13 mouse cellular contexts compared by ENCODE assay signal in genomic region chr2:151530378-151531230, GRCm38 (mm10). TPM values are rescaled to one million over a fixed set of nuclear protein-coding genes. Genes with fewer than 3 reads are reported as not detected.
A peak's percentile ranks its signal among the peaks of the same experiment; 100 is the strongest.
DNase-seq lines count a peak whose midpoint lies in the region; ATAC-seq and TF ChIP-seq lines count a peak whose summit lies in the region.
"Had no signal": no experiment of that assay in that cellular context is flagged by ENCODE, and none has a peak within 500 bp of the region (broad histone marks: within the 10 kb centered on the region; RNA-seq: fewer than 3 reads in every experiment).

No protein-coding gene starts in this region.

- H3K27ac ChIP-seq in hindbrain, postnatal 0 days, result no peak overlapping the region
- H3K27ac ChIP-seq in hindbrain, embryonic 10.5 days, result no peak overlapping the region
- H3K27ac ChIP-seq in lung, embryonic 14.5 days (ENCODE audit: low read depth), result peak overlapping the region; percentile 38; the same call in 1 of the 2 replicates
- H3K27ac ChIP-seq: embryonic facial prominence, embryonic 10.5 days; gastrocnemius, adult 2 months; left cerebral cortex, adult 2 months had no signal

- no peaks in the 10 kb centered on the region for H3K27me3 ChIP-seq in hindbrain, postnatal 0 days (ENCODE audit: insufficient read depth, low read length)
- no peaks in the 10 kb centered on the region for H3K27me3 ChIP-seq in hindbrain, embryonic 10.5 days (ENCODE audit: insufficient read depth, poor library complexity, severe bottlenecking)
- H3K27me3 ChIP-seq in lung, embryonic 14.5 days (ENCODE audit: insufficient read depth, low read length), result no peaks in the 10 kb centered on the region

- no peaks in the 10 kb centered on the region for H3K36me3 ChIP-seq in hindbrain, postnatal 0 days (ENCODE audit: insufficient read depth, low read length)
- H3K36me3 ChIP-seq in hindbrain, embryonic 10.5 days, result no peaks in the 10 kb centered on the region
- no peaks in the 10 kb centered on the region for H3K36me3 ChIP-seq in lung, embryonic 14.5 days (ENCODE audit: insufficient read depth)
- H3K36me3 ChIP-seq: embryonic facial prominence, embryonic 10.5 days had no signal

- no peak for TF ChIP-seq CTCF in hindbrain, postnatal 0 days (IDR thresholded peaks at IDR 0.05; ENCODE audit: low read depth)
- no peak for TF ChIP-seq CTCF in lung, embryonic 14.5 days (IDR thresholded peaks at IDR 0.05; ENCODE audit: low read depth)

- no peak for DNase-seq in hindbrain, postnatal 0 days (ENCODE audit: low spot score)
- DNase-seq in hindbrain, embryonic 10.5 days (ENCODE audit: low spot score), result no peak
- peak; percentile 11 for DNase-seq in ZHBTc4 (ENCODE audit: low read depth, low spot score)
- peak; percentile 39 for DNase-seq in lung, embryonic 14.5 days
- DNase-seq in thymus, postnatal 10 days (ENCODE audit: low spot score in 2 of 2), result peak; percentile 54 to 56
- no peak for DNase-seq in layer of hippocampus, adult 18-20 months (ENCODE audit: low spot score in 2 of 2)
- DNase-seq in left cerebral cortex, postnatal 10 days (ENCODE audit: extremely low spot score in 1 of 2, low spot score in 2 of 2), result no peak
- no peak for DNase-seq in right cerebral cortex, postnatal 14 days
- DNase-seq: gastrocnemius, adult 2 months had no signal

- H3K9ac ChIP-seq in hindbrain, postnatal 0 days (replicated peaks; ENCODE audit: low read length), result no peak overlapping the region
- H3K9ac ChIP-seq in lung, embryonic 14.5 days, result no peak overlapping the region

- 0 out of 2 replicates have a peak, but pooled peaks have one; percentile 8 for ATAC-seq in hindbrain, postnatal 0 days
- ATAC-seq in lung, embryonic 14.5 days (ENCODE audit: insufficient read depth), result peak; percentile 57

- H3K4me3 ChIP-seq in hindbrain, postnatal 0 days (ENCODE audit: low read length), result no peak overlapping the region
- H3K4me3 ChIP-seq in hindbrain, embryonic 10.5 days, result no peak overlapping the region
- H3K4me3 ChIP-seq in lung, embryonic 14.5 days (ENCODE audit: low read depth, low read length), result no peak overlapping the region
- H3K4me3 ChIP-seq: embryonic facial prominence, embryonic 10.5 days; gastrocnemius, adult 2 months; left cerebral cortex, adult 2 months had no signal

- WGBS in hindbrain, postnatal 0 days, result 64% methylated on average over 8 of the region's 8 CpGs
- WGBS in hindbrain, embryonic 10.5 days, result 60% methylated on average over 8 of the region's 8 CpGs
- WGBS in lung, embryonic 14.5 days, result 35% methylated on average over 8 of the region's 8 CpGs

- no peaks in the 10 kb centered on the region for H3K9me3 ChIP-seq in hindbrain, postnatal 0 days (ENCODE audit: low read length)
- H3K9me3 ChIP-seq in hindbrain, embryonic 10.5 days, result no peaks in the 10 kb centered on the region
- no peaks in the 10 kb centered on the region for H3K9me3 ChIP-seq in lung, embryonic 14.5 days (ENCODE audit: low read depth, low read length)
- H3K9me3 ChIP-seq: embryonic facial prominence, embryonic 10.5 days had no signal

- H3K4me1 ChIP-seq in hindbrain, postnatal 0 days (ENCODE audit: insufficient read depth, low read length), result no peaks in the 10 kb centered on the region
- peaks cover 6% of the 10 kb centered on the region; the same call in 1 of the 2 replicates for H3K4me1 ChIP-seq in hindbrain, embryonic 10.5 days (replicated peaks)
- no peaks in the 10 kb centered on the region for H3K4me1 ChIP-seq in lung, embryonic 14.5 days (ENCODE audit: insufficient read depth)

- intact Hi-C loops in left cerebral cortex, postnatal 10 days (cut with DNase I), result no loop called here

- H3K4me2 ChIP-seq in hindbrain, postnatal 0 days (ENCODE audit: low read depth, low read length), result no peak overlapping the region
- no peak overlapping the region for H3K4me2 ChIP-seq in lung, embryonic 14.5 days

RNA-seq across cellular contexts. Expression of gene Fkbp1a, which starts 11.7 kb away (rescaled TPM):
- 64.5 and 72.1 TPM in 2 replicates for total RNA-seq in hindbrain, postnatal 0 days (2014; rRNA removed)
- 624 and 631 TPM in 2 replicates for polyA plus RNA-seq in hindbrain, postnatal 0 days (2015; fragmentation: Nextera tagmentation; extraction: Ambion mirVana)
- polyA plus RNA-seq in hindbrain, embryonic 10.5 days (2016; fragmentation: Nextera tagmentation; extraction: Ambion mirVana), result 600 and 645 TPM in 2 replicates
- 861 and 873 TPM in 2 replicates for polyA plus RNA-seq in lung, embryonic 14.5 days (2014; fragmentation: Nextera tagmentation; extraction: Ambion mirVana)
- total RNA-seq in layer of hippocampus, adult 18-20 months (2021), result 100 to 1,000 TPM; 972 to 973 TPM
- total RNA-seq in left cerebral cortex, postnatal 10 days (2021), result 100 to 1,000 TPM; 558 to 568 TPM

RNA-seq across cellular contexts. Expression of gene Nsfl1c, which starts 36.6 kb away (rescaled TPM):
- total RNA-seq in hindbrain, postnatal 0 days (2014; rRNA removed), result 87.3 and 115 TPM in 2 replicates
- 233 and 237 TPM in 2 replicates for polyA plus RNA-seq in hindbrain, postnatal 0 days (2015; fragmentation: Nextera tagmentation; extraction: Ambion mirVana)
- 271 and 284 TPM in 2 replicates for polyA plus RNA-seq in hindbrain, embryonic 10.5 days (2016; fragmentation: Nextera tagmentation; extraction: Ambion mirVana)
- polyA plus RNA-seq in lung, embryonic 14.5 days (2014; fragmentation: Nextera tagmentation; extraction: Ambion mirVana), result 237 and 239 TPM in 2 replicates
- 100 to 1,000 TPM; 146 to 148 TPM for total RNA-seq in layer of hippocampus, adult 18-20 months (2021)
- total RNA-seq in left cerebral cortex, postnatal 10 days (2021), result 100 to 1,000 TPM; 146 to 150 TPM

RNA-seq across cellular contexts. Expression of gene Sdcbp2, which starts 41.8 kb away (rescaled TPM):
- total RNA-seq in hindbrain, postnatal 0 days (2014; rRNA removed), result 0.42 and 0.72 TPM in 2 replicates
- polyA plus RNA-seq in hindbrain, postnatal 0 days (2015; fragmentation: Nextera tagmentation; extraction: Ambion mirVana), result 1.3 and 1.4 TPM in 2 replicates
- 0.67 and 0.97 TPM in 2 replicates for polyA plus RNA-seq in hindbrain, embryonic 10.5 days (2016; fragmentation: Nextera tagmentation; extraction: Ambion mirVana)
- polyA plus RNA-seq in lung, embryonic 14.5 days (2014; fragmentation: Nextera tagmentation; extraction: Ambion mirVana), result 0.86 and 0.88 TPM in 2 replicates
- 1 to 10 TPM; 1.7 to 2.5 TPM for total RNA-seq in layer of hippocampus, adult 18-20 months (2021)
- 1 to 10 TPM; 1.5 to 1.6 TPM for total RNA-seq in left cerebral cortex, postnatal 10 days (2021)

RNA-seq across cellular contexts. Expression of gene 4921509C19Rik, which starts 54.7 kb away (rescaled TPM):
- not detected in 2 replicates for total RNA-seq in hindbrain, postnatal 0 days (2014; rRNA removed)
- not detected in 2 replicates for polyA plus RNA-seq in hindbrain, postnatal 0 days (2015; fragmentation: Nextera tagmentation; extraction: Ambion mirVana)
- not detected in 2 replicates for polyA plus RNA-seq in hindbrain, embryonic 10.5 days (2016; fragmentation: Nextera tagmentation; extraction: Ambion mirVana)
- polyA plus RNA-seq in lung, embryonic 14.5 days (2014; fragmentation: Nextera tagmentation; extraction: Ambion mirVana), result not detected in 2 replicates
- not detected for total RNA-seq in layer of hippocampus, adult 18-20 months (2021)
- total RNA-seq in left cerebral cortex, postnatal 10 days (2021), result not detected
- total RNA-seq: gastrocnemius, adult 2 months; left cerebral cortex, adult 2 months had no signal
- polyA plus RNA-seq: embryonic facial prominence, embryonic 10.5 days; neural tube, embryonic 11.5 days; spleen, adult 2 months had no signal

Comparison
In these comparisons a context has a peak if more than half of its experiments do, and no peak if none do; other contexts are left out.
1. DNase-seq: peak in ZHBTc4 (single experiment), lung, embryonic 14.5 days (single experiment) and thymus, postnatal 10 days (2 of 2); none in hindbrain, postnatal 0 days (single experiment), hindbrain, embryonic 10.5 days (single experiment), layer of hippocampus, adult 18-20 months (0 of 2), left cerebral cortex, postnatal 10 days (0 of 2) and right cerebral cortex, postnatal 14 days (single experiment).